Mouse (Mus musculus) small intestine, adult 2 months (tissue): Measurements from ENCODE around the gene Colq. TPM values are rescaled to one million over a fixed set of nuclear protein-coding genes. Genes with fewer than 3 reads are reported as not detected.

Experiments
- H3K27ac ChIP-seq: fragments of 200-500 bp; 2 replicates; pipeline ENCODE4 v1.5.1; 2012; ENCODE audit warnings: low read depth, low read length, control low read depth, inconsistent platforms; ENCODE audit not compliant: insufficient read depth
- H3K27me3 ChIP-seq: fragments of 200-500 bp; 2 replicates; pipeline ENCODE4 v1.6.1; 2012; ENCODE audit warnings: mild to moderate bottlenecking, moderate library complexity, low read length, inconsistent platforms; ENCODE audit not compliant: control insufficient read depth, insufficient read depth
- H3K36me3 ChIP-seq: fragments of 200-500 bp; 2 replicates; pipeline ENCODE4 v1.6.1; 2012; ENCODE audit warnings: mild to moderate bottlenecking, low read length, control low read depth, inconsistent platforms; ENCODE audit not compliant: control insufficient read depth, insufficient read depth
- H3K4me1 ChIP-seq: fragments of 200-500 bp; 2 replicates; pipeline ENCODE4 v1.6.1; 2012; ENCODE audit warnings: low read length, inconsistent platforms, mixed read lengths; ENCODE audit not compliant: control insufficient read depth, insufficient read depth, insufficient read length
- H3K4me3 ChIP-seq: fragments of 200-500 bp; 2 replicates; pipeline ENCODE4 v1.5.1; 2012; ENCODE audit warnings: low read depth, mild to moderate bottlenecking, control low read depth, inconsistent platforms, low read length, moderate library complexity
- CTCF ChIP-seq: fragments of 200-500 bp; IDR thresholded peaks from 2 replicates; pipeline ENCODE4 v1.5.1; 2012; ENCODE audit warnings: low read depth, mild to moderate bottlenecking, control low read depth, inconsistent platforms, low read length, moderate library complexity, mixed read lengths; ENCODE audit not compliant: insufficient replicate concordance, insufficient read length; ENCODE audit errors: extremely low read depth
- POLR2A ChIP-seq: fragments of 200-500 bp; IDR thresholded peaks from 2 replicates; pipeline ENCODE4 v1.6.1; 2012; ENCODE audit warnings: low read depth, mild to moderate bottlenecking, control low read depth, inconsistent platforms, low read length, moderate library complexity
- WGBS: fragments of 180-500 bp; shearing (Covaris S2); methylation state at CpG from one replicate; pipeline ENCODE4 v1.1.7; 2018; 5-methylcytosine and 5-hydroxymethylcytosine counted together
- polyA plus RNA-seq: library from polyadenylated mRNA; depleted of rRNA; stranded (reverse); fragments of >200 nt; gene quantifications from 2 replicates; pipeline ENCODE4 v1.2.3, GENCODE M21; 2012

Colq gene
- polyA plus RNA-seq, 1 experiment = 0.77 TPM

GRCm38 (mm10) chr14:31565478-31566212, 25.5 kb downstream of the Colq start:
- H3K36me3 ChIP-seq = no peaks in the 10 kb centered on the region
- no peak overlapping the region for H3K27ac ChIP-seq
- WGBS = 50% methylated on average over 9 of the region's 9 CpGs
- H3K4me3 ChIP-seq = no peak overlapping the region
- no peaks in the 10 kb centered on the region for H3K27me3 ChIP-seq
- no peaks in the 10 kb centered on the region for H3K4me1 ChIP-seq
- no peak for TF ChIP-seq CTCF
- TF ChIP-seq POLR2A = no peak

GRCm38 (mm10) chr14:31564452-31565179, 26.5 kb downstream of the Colq start:
- TF ChIP-seq POLR2A (no peak), CTCF (no peak)
- no peaks in the 10 kb centered on the region for H3K36me3 ChIP-seq
- H3K4me1 ChIP-seq = no peaks in the 10 kb centered on the region
- no peak overlapping the region for H3K4me3 ChIP-seq
- H3K27ac ChIP-seq = no peak overlapping the region
- 66% methylated on average over 6 of the region's 6 CpGs for WGBS
- H3K27me3 ChIP-seq = no peaks in the 10 kb centered on the region

DNA sequence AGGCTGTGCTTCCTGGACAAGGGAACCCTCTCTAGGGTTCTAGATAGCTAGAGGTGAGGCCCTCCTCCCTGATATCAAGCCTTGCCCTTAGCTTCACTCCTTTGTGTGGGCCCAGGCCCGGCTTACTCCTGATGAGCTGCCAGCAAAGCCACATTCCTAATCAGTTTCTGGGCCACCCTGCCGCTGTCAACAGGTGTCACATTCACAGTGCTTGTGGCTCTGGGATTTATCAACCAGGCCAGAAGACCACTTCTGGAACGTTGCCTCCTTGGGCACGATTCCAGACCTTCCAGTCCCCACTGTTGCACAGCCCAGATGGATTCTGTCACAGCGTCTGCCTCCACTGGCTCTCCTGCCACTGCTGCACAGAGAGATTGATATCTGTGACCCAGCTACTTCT, 30.3 kb downstream of the Colq start:
- 30% methylated on average over 5 of the region's 5 CpGs for WGBS
- H3K27ac ChIP-seq = no peak overlapping the region
- H3K4me1 ChIP-seq = no peaks in the 10 kb centered on the region
- no peak for TF ChIP-seq POLR2A
- no peaks in the 10 kb centered on the region for H3K36me3 ChIP-seq
- no peaks in the 10 kb centered on the region for H3K27me3 ChIP-seq
- H3K4me3 ChIP-seq = no peak overlapping the region

- Histone ChIP-seq H3K4me1 (no peaks in the 10 kb centered on the region), H3K27me3 (no peaks in the 10 kb centered on the region), H3K4me3 (no peak overlapping the region), H3K27ac (no peak overlapping the region), H3K36me3 (no peaks in the 10 kb centered on the region)
- 58% methylated on average over 5 of the region's 5 CpGs for WGBS
- TF ChIP-seq CTCF (no peak), POLR2A (no peak)
These were observed 31.9 kb downstream of the Colq start for GRCm38 (mm10) chr14:31559216-31559615.

- Histone ChIP-seq H3K27me3 (no peaks in the 10 kb centered on the region), H3K4me3 (no peak overlapping the region), H3K4me1 (no peaks in the 10 kb centered on the region), H3K27ac (no peak overlapping the region), H3K36me3 (no peaks in the 10 kb centered on the region)
- 60% methylated on average over 9 of the region's 9 CpGs for WGBS
- TF ChIP-seq POLR2A (no peak), CTCF (no peak)
These were observed 33.4 kb downstream of the Colq start for GRCm38 (mm10) chr14:31557784-31558183.

GRCm38 (mm10) chr14:31557273-31557672, 33.9 kb downstream of the Colq start:
- WGBS = 83% methylated on average over 8 of the region's 8 CpGs
- H3K27ac ChIP-seq = no peak overlapping the region
- H3K36me3 ChIP-seq = no peaks in the 10 kb centered on the region
- H3K4me1 ChIP-seq = no peaks in the 10 kb centered on the region
- H3K4me3 ChIP-seq = no peak overlapping the region
- H3K27me3 ChIP-seq = no peaks in the 10 kb centered on the region
- TF ChIP-seq POLR2A (no peak), CTCF (no peak)

GRCm38 (mm10) chr14:31556526-31557260, 34.5 kb downstream of the Colq start:
- H3K27ac ChIP-seq = no peak overlapping the region
- no peaks in the 10 kb centered on the region for H3K36me3 ChIP-seq
- H3K27me3 ChIP-seq = no peaks in the 10 kb centered on the region
- no peaks in the 10 kb centered on the region for H3K4me1 ChIP-seq
- no peak overlapping the region for H3K4me3 ChIP-seq
- TF ChIP-seq CTCF (no peak), POLR2A (no peak)
- WGBS = 78% methylated on average over 9 of the region's 9 CpGs
